Mouse (Mus musculus): ENCODE results near the gene Ctsf. TPM values are rescaled to one million over a fixed set of nuclear protein-coding genes. Genes with fewer than 3 reads are reported as not detected.
"Not testable (repeated sequence)": the region's sequence is repeated elsewhere in the genome, so short reads cannot be mapped to it uniquely, and the experiment has no call there.

Gene Ctsf
- polyA plus RNA-seq, 1 experiment from 2014 or later: 20.2 TPM

DNA sequence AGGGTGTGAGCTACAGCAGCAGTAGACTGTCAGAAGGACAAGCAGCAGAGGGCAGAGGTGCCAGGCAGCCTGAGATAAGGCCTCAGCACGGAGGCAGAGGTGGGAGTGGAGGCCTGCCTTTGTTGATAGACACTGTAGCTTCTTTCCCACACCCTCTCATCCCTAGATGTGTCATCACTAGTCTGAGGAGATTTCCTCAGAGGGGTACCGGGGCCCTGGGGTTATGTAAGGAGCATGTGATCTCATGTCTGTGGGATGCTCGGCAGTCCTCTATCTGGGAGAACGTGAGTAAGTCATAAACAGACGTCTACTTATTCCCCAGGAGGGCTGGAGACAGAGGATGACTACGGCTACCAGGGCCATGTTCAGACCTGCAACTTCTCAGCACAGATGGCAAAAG, 4.2 kb downstream of the Ctsf start:
- Histone ChIP-seq H3K9me3 (ENCODE audit: control insufficient read depth, low read length) (no peaks in the 10 kb centered on the region), H3K27ac (replicated peaks; ENCODE audit: low read depth, low read length) (no peak overlapping the region), H3K36me3 (ENCODE audit: control insufficient read depth, insufficient read depth, low read length) (no peaks in the 10 kb centered on the region), H3K4me1 (ENCODE audit: control insufficient read depth, insufficient read depth, low read length) (peaks cover 3% of the 10 kb centered on the region; the same call in 1 of the 2 replicates), H3K9ac (ENCODE audit: low read length) (no peak overlapping the region), H3K4me2 (ENCODE audit: low read depth, severe bottlenecking) (no peak overlapping the region), H3K27me3 (ENCODE audit: control insufficient read depth, insufficient read depth, low read length) (no peaks in the 10 kb centered on the region), H3K4me3 (ENCODE audit: low read depth, low read length) (no peak overlapping the region)
- no peak for DNase-seq (ENCODE audit: low spot score)
- 72% methylated on average over 6 of the region's 6 CpGs for WGBS
- no peak for ATAC-seq (ENCODE audit: insufficient number of reproducible peaks, low FRiP score, low TSS enrichment, low read depth)

DNA sequence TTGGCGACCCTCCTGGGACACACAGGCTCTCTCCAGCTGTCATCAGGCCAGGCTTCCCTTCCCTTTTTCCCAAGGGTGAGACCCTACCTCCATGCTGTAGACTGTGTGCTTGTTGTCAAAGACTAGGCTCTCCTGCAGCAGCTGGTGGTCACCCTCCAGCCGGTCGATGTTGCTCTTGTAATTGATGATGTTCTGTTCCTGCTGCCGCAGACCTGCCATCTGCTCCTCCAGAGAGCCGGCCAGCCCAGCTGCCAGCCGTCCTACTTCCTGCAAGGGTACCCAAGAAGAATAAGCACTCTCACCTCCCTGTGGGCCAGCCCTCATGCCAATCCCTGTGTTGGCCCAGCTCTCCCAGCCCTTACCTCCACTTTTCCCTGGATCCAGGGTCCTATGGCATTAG, 8.1 kb downstream of the Ctsf start:
- Histone ChIP-seq H3K27me3 (ENCODE audit: control insufficient read depth, insufficient read depth, low read length) (no peaks in the 10 kb centered on the region), H3K4me3 (ENCODE audit: low read depth, low read length) (no peak overlapping the region), H3K27ac (replicated peaks; ENCODE audit: low read depth, low read length) (no peak overlapping the region), H3K4me2 (ENCODE audit: low read depth, severe bottlenecking) (no peak overlapping the region), H3K9me3 (ENCODE audit: control insufficient read depth, low read length) (no peaks in the 10 kb centered on the region), H3K4me1 (ENCODE audit: control insufficient read depth, insufficient read depth, low read length) (no peaks in the 10 kb centered on the region), H3K9ac (ENCODE audit: low read length) (no peak overlapping the region), H3K36me3 (ENCODE audit: control insufficient read depth, insufficient read depth, low read length) (no peaks in the 10 kb centered on the region)
- DNase-seq (ENCODE audit: low spot score): no peak
- ATAC-seq (ENCODE audit: insufficient number of reproducible peaks, low FRiP score, low TSS enrichment, low read depth): no peak
- WGBS: 83% methylated on average over 6 of the region's 6 CpGs

DNA sequence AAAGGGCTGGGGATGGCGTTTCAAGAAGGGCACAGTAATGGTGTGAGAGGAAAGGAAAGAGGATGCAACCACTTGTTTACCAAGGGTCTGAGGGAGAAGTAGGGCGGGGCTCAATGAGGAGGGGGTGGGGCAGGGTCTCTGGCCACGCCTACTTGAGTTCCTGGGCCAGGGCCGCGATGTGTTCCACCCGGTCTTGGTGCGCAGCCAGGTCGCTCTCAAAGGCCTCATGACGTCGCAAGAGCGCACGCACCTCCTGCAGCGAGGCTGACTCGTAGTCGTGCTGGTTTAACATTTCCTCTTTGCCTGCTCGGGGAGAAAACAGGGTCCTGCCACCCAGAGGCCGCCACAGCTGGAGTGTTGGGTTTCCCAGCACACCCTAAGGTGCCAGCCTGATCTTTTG, 10.2 kb downstream of the Ctsf start:
- Histone ChIP-seq H3K9me3 (ENCODE audit: control insufficient read depth, low read length) (no peaks in the 10 kb centered on the region), H3K9ac (ENCODE audit: low read length) (no peak overlapping the region), H3K36me3 (ENCODE audit: control insufficient read depth, insufficient read depth, low read length) (no peaks in the 10 kb centered on the region), H3K27ac (replicated peaks; ENCODE audit: low read depth, low read length) (no peak overlapping the region), H3K4me2 (ENCODE audit: low read depth, severe bottlenecking) (no peak overlapping the region), H3K27me3 (ENCODE audit: control insufficient read depth, insufficient read depth, low read length) (no peaks in the 10 kb centered on the region), H3K4me1 (ENCODE audit: control insufficient read depth, insufficient read depth, low read length) (no peaks in the 10 kb centered on the region), H3K4me3 (ENCODE audit: low read depth, low read length) (no peak overlapping the region)
- WGBS: 7% methylated on average over 17 of the region's 17 CpGs
- DNase-seq (ENCODE audit: low spot score): peak; percentile 27
- ATAC-seq (ENCODE audit: insufficient number of reproducible peaks, low FRiP score, low TSS enrichment, low read depth): no peak

DNA sequence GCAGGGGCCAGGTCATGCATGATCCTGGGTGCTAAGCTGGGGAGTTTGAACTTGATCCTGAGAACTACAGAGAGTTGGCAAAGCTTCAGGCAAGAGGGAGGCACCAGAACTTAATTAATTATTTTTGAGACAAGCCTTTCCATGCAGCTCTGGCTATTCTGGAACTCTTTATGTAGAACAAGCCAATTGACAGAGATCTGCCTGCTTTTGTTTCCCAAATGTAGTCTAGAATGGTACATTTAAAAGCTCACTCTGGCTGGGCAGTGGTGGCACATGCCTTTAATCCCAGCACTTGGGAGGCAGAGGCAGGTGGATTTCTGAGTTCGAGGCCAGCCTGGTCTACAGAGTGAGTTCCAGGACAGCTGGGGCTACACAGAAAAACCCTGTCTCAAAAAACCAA, 19.7 kb downstream of the Ctsf start:
- not testable (repeated sequence) for H3K9ac ChIP-seq (ENCODE audit: low read length); DNase-seq (ENCODE audit: low spot score); H3K27ac ChIP-seq (replicated peaks; ENCODE audit: low read depth, low read length); H3K9me3 ChIP-seq (ENCODE audit: control insufficient read depth, low read length); H3K36me3 ChIP-seq (ENCODE audit: control insufficient read depth, insufficient read depth, low read length); H3K4me3 ChIP-seq (ENCODE audit: low read depth, low read length); ATAC-seq (ENCODE audit: insufficient number of reproducible peaks, low FRiP score, low TSS enrichment, low read depth); H3K27me3 ChIP-seq (ENCODE audit: control insufficient read depth, insufficient read depth, low read length); H3K4me2 ChIP-seq (ENCODE audit: low read depth, severe bottlenecking); H3K4me1 ChIP-seq (ENCODE audit: control insufficient read depth, insufficient read depth, low read length)
- WGBS: 92% methylated on average over 1 of the region's 1 CpGs

DNA sequence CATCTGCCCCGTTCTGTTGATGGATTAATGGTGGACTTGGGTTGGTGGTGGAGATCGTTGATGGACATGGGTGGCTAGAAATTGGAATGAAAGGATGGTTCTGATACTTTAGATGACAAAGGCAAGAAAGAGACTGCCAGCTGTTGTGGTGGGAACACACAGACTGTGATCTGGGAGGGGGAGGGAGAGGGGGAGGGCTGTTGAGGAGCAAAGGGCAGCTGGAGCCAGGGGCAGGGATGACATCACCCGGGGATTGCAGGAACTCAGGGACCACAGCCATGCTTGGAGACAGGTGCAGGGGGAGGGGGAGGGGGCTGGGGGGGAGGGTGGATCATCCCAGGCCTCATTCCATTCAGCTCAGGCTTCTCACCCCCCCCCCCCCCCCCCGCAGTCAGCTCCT, 21.3 kb downstream of the Ctsf start:
- H3K27ac ChIP-seq (replicated peaks; ENCODE audit: low read depth, low read length): no peak overlapping the region
- ATAC-seq (ENCODE audit: insufficient number of reproducible peaks, low FRiP score, low TSS enrichment, low read depth) (no peak), DNase-seq (ENCODE audit: low spot score) (no peak)
- H3K4me2 ChIP-seq (ENCODE audit: low read depth, severe bottlenecking): no peak overlapping the region
- H3K4me1 ChIP-seq (ENCODE audit: control insufficient read depth, insufficient read depth, low read length): no peaks in the 10 kb centered on the region
- H3K36me3 ChIP-seq (ENCODE audit: control insufficient read depth, insufficient read depth, low read length): no peaks in the 10 kb centered on the region
- H3K27me3 ChIP-seq (ENCODE audit: control insufficient read depth, insufficient read depth, low read length): no peaks in the 10 kb centered on the region
- no peaks in the 10 kb centered on the region for H3K9me3 ChIP-seq (ENCODE audit: control insufficient read depth, low read length)
- no peak overlapping the region for H3K4me3 ChIP-seq (ENCODE audit: low read depth, low read length)
- 83% methylated on average over 2 of the region's 4 CpGs for WGBS
- no peak overlapping the region for H3K9ac ChIP-seq (ENCODE audit: low read length)

DNA sequence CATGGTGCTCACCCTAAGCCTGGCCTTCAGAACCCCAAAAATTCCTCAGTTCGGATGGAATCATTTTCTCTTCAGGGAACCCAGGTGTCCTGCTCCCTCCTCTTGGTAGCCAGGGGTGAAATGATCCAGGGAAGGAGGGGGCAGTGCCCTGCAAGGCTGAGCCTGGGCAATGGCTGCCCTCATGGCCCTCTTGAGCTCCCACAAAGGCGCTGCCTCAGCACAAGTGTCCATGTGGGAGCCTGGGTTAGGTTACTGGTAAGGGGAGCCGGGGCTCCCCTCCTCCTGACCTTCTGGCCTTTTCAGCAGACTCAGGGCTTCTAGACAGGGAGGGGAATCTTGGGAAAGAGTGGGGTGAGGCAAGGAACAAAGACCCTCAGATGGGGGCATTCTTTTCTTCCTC, 21.8 kb downstream of the Ctsf start:
- ATAC-seq (ENCODE audit: insufficient number of reproducible peaks, low FRiP score, low TSS enrichment, low read depth): no peak
- H3K9ac ChIP-seq (ENCODE audit: low read length): no peak overlapping the region
- DNase-seq (ENCODE audit: low spot score): no peak
- no peak overlapping the region for H3K27ac ChIP-seq (replicated peaks; ENCODE audit: low read depth, low read length)
- no peaks in the 10 kb centered on the region for H3K4me1 ChIP-seq (ENCODE audit: control insufficient read depth, insufficient read depth, low read length)
- no peak overlapping the region for H3K4me2 ChIP-seq (ENCODE audit: low read depth, severe bottlenecking)
- no peaks in the 10 kb centered on the region for H3K27me3 ChIP-seq (ENCODE audit: control insufficient read depth, insufficient read depth, low read length)
- no peak overlapping the region for H3K4me3 ChIP-seq (ENCODE audit: low read depth, low read length)
- 68% methylated on average over 3 of the region's 3 CpGs for WGBS
- no peaks in the 10 kb centered on the region for H3K9me3 ChIP-seq (ENCODE audit: control insufficient read depth, low read length)
- no peaks in the 10 kb centered on the region for H3K36me3 ChIP-seq (ENCODE audit: control insufficient read depth, insufficient read depth, low read length)

DNA sequence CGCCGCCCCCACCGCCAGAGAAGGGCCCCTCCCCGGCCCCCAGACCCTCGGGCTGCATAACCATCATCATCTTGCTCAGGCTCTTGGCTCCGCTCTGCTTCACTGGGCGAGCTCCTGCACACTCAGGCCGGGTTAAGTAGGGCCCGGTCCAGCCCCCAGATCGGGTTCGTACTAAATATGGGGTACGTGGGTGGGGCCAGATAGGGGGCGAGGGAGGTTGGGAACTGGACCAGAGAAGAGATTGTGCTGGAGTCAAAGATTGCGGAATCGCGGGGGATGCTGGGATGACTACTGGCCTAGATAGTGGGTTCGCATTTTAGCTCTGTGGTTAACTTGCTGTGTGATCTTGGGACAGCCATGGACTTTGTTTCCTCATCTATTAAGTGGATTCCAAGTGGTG, 22.9 kb downstream of the Ctsf start, which contains the start of gene Actn3:
Actn3 (minus strand) TSS at position 125 of the 400 bp plus-strand sequence.
- no peaks in the 10 kb centered on the region for H3K36me3 ChIP-seq (ENCODE audit: control insufficient read depth, insufficient read depth, low read length)
- ATAC-seq (ENCODE audit: insufficient number of reproducible peaks, low FRiP score, low TSS enrichment, low read depth) (no peak), DNase-seq (ENCODE audit: low spot score) (no peak)
- peak within 1 kb of the TSS; percentile 80 for H3K4me3 ChIP-seq (ENCODE audit: low read depth, low read length)
- H3K4me2 ChIP-seq (ENCODE audit: low read depth, severe bottlenecking): peak within 1 kb of the TSS; percentile 81
- no peaks in the 10 kb centered on the region for H3K27me3 ChIP-seq (ENCODE audit: control insufficient read depth, insufficient read depth, low read length)
- 0 out of 2 replicates have a peak within 1 kb of the TSS, but pooled peaks have one; percentile 22 for H3K27ac ChIP-seq (replicated peaks; ENCODE audit: low read depth, low read length)
- no peaks in the 10 kb centered on the region for H3K9me3 ChIP-seq (ENCODE audit: control insufficient read depth, low read length)
- peak within 1 kb of the TSS; percentile 61 for H3K9ac ChIP-seq (ENCODE audit: low read length)
- H3K4me1 ChIP-seq (ENCODE audit: control insufficient read depth, insufficient read depth, low read length): no peaks in the 10 kb centered on the region
- 6% methylated on average over 17 of the region's 17 CpGs for WGBS

DNA sequence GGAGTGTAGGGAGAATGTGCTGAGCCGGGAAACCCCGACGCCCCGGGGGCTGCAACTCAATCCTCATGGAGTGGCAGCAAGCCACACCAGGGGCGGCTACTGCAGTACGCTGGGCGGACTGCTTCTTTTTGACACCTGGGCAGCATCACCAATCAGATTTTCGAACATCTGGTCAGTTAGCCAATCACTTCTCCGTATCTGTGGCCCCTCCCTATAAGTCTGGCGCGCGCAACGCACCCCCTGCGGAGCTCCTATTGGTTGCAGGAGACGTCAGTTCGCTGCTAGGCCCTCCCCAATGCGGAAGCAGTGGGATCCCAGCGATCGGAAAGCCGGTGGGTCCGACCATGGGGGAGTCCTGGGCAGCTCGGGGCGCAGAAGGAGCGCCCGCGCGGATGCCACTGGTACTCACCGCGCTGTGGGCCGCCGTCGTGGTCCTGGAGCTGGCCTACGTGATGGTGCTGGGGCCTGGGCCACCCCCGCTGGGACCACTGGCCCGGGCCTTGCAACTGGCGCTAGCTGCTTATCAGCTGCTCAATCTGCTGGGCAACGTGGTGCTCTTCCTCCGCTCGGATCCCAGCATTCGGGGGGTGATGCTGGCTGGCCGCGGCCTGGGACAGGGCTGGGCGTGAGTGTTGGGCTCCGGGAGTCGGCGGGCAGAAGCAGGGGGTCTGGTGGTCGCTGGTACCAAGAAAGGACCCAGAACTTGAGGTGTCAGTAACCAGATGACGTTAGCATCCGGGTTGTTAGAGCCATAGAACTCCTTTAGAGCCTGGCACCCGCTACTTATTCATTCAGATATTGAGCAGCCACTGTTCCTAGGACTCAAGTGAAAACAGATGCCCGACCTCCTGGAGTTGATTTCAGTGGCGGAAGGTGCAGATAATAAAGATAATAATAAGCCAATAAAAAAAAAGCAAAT, 23.7 kb downstream of the Ctsf start, which contains the start of gene Zdhhc24:
Zdhhc24 (plus strand) TSS at position 264 of the 919 bp plus-strand sequence.
- Histone ChIP-seq H3K4me2 (ENCODE audit: low read depth, severe bottlenecking) (peak within 1 kb of the TSS; percentile 81), H3K27me3 (ENCODE audit: control insufficient read depth, insufficient read depth, low read length) (no peaks in the 10 kb centered on the region), H3K4me1 (ENCODE audit: control insufficient read depth, insufficient read depth, low read length) (no peaks in the 10 kb centered on the region), H3K9ac (ENCODE audit: low read length) (peak within 1 kb of the TSS; percentile 61), H3K4me3 (ENCODE audit: low read depth, low read length) (peak within 1 kb of the TSS; percentile 80), H3K27ac (replicated peaks; ENCODE audit: low read depth, low read length) (0 out of 2 replicates have a peak within 1 kb of the TSS, but pooled peaks have one; percentile 22), H3K36me3 (ENCODE audit: control insufficient read depth, insufficient read depth, low read length) (no peaks in the 10 kb centered on the region), H3K9me3 (ENCODE audit: control insufficient read depth, low read length) (no peaks in the 10 kb centered on the region)
- DNase-seq (ENCODE audit: low spot score): peak; percentile 98
- peak; percentile 94 for ATAC-seq (ENCODE audit: insufficient number of reproducible peaks, low FRiP score, low TSS enrichment, low read depth)
- WGBS: 1% methylated on average over 52 of the region's 52 CpGs

All from limb, embryonic 11.5 days (tissue).